Mouse (Mus musculus) hindbrain, embryonic 12.5 days (tissue): ENCODE results near the gene Arhgef6. TPM values are rescaled to one million over a fixed set of nuclear protein-coding genes. Genes with fewer than 3 reads are reported as not detected.

Experiments used
- polyA plus RNA-seq: library from polyadenylated mRNA; unstranded; fragments of >200 nt; fragmentation: Nextera tagmentation; extraction: Ambion mirVana; gene quantifications from 2 replicates; pipeline ENCODE4 v1.2.1, GENCODE M21; 2016

Gene Arhgef6
- polyA plus RNA-seq, 1 experiment from 2014 or later: 9.3 TPM

Other genes with a start within 250 kb of the Arhgef6 start
- gene Cd40lg, start 126.6 kb downstream of the Arhgef6 start, polyA plus RNA-seq: not detected in 2 replicates
- 245 and 255 TPM in 2 replicates for gene Rbmx, start 54.3 kb upstream of the Arhgef6 start, polyA plus RNA-seq
- gene Gm364, start 70.4 kb upstream of the Arhgef6 start, polyA plus RNA-seq: not detected in 2 replicates
- 0.04 and 0.13 TPM in 2 replicates for gene Gpr101, start 165.0 kb upstream of the Arhgef6 start, polyA plus RNA-seq